Mouse (Mus musculus): ENCODE measurements around the gene 1700037C18Rik.

GRCm38 (mm10) chr16:3854437-3855182, 53.9 kb downstream of the 1700037C18Rik start:
- TF ChIP-seq CTCF (conservative IDR thresholded peaks at IDR 0.05; ENCODE audit: low read length) (no peak), POU5F1 (IDR thresholded peaks at IDR 0.05; ENCODE audit: borderline replicate concordance, low read length) (no peak)
